Mouse (Mus musculus) spleen, adult 2 months (tissue): ENCODE results near the gene Afg3l1. TPM values are rescaled to one million over a fixed set of nuclear protein-coding genes. Genes with fewer than 3 reads are reported as not detected.
"Not testable (repeated sequence)": the region's sequence is repeated elsewhere in the genome, so short reads cannot be mapped to it uniquely, and the experiment has no call there.

ENCODE experiments used
- DNase-seq, 2 experiments: peaks; one replicate each; pipeline versions ENCODE4 v3.0.0 to v3.0.0-alpha.2; 2012 to 2021; ENCODE audit warnings: low spot score in 2 of 2, low read depth in 1 of 2
- H3K27ac ChIP-seq: fragments of 200-500 bp; 2 replicates; pipeline ENCODE4 v1.5.1; 2012; ENCODE audit warnings: low read length, inconsistent platforms; ENCODE audit not compliant: insufficient read depth
- H3K27me3 ChIP-seq: fragments of 200-500 bp; 2 replicates; pipeline ENCODE4 v1.6.1; 2012; ENCODE audit warnings: mild to moderate bottlenecking, moderate library complexity, low read length, inconsistent platforms; ENCODE audit not compliant: control insufficient read depth, insufficient read depth
- H3K36me3 ChIP-seq: fragments of 200-500 bp; 2 replicates; pipeline ENCODE4 v1.6.1; 2012; ENCODE audit warnings: mild to moderate bottlenecking, low read length, inconsistent platforms; ENCODE audit not compliant: control insufficient read depth, insufficient read depth
- H3K4me1 ChIP-seq: fragments of 200-500 bp; 2 replicates; pipeline ENCODE4 v1.6.1; 2011; ENCODE audit warnings: inconsistent platforms; ENCODE audit not compliant: control insufficient read depth, insufficient read depth, insufficient read length
- H3K4me3 ChIP-seq: fragments of 200-500 bp; 2 replicates; pipeline ENCODE4 v1.5.1; 2011; ENCODE audit warnings: mild to moderate bottlenecking, inconsistent platforms; ENCODE audit not compliant: insufficient read depth, insufficient read length; ENCODE audit errors: extremely low read depth
- CTCF ChIP-seq: fragments of 200-500 bp; IDR thresholded peaks from 2 replicates; pipeline ENCODE4 v1.5.1; 2011; ENCODE audit warnings: mild to moderate bottlenecking, inconsistent platforms; ENCODE audit not compliant: insufficient read depth, insufficient read length, insufficient replicate concordance; ENCODE audit errors: extremely low read depth
- POLR2A ChIP-seq: fragments of 200-500 bp; IDR thresholded peaks from 2 replicates; pipeline ENCODE4 v1.6.1; 2011; ENCODE audit warnings: low read depth, low read length, inconsistent platforms
- WGBS: fragments of 180-500 bp; shearing (Covaris S2); methylation state at CpG from one replicate; pipeline ENCODE4 v1.1.7; 2018; 5-methylcytosine and 5-hydroxymethylcytosine counted together
- polyA plus RNA-seq: library from polyadenylated mRNA; depleted of rRNA; stranded (reverse); fragments of >200 nt; gene quantifications from 2 replicates; pipeline ENCODE4 v1.2.3, GENCODE M21; 2012; rRNA removed

The Afg3l1 gene
- 14.4 and 17.3 TPM in 2 replicates for polyA plus RNA-seq

GRCm38 (mm10) chr8:123477737-123478258, at the start of gene Afg3l1:
Gene Afg3l1 (plus strand): TSS chr8:123477903.
- peak; percentile 72 to 90 for DNase-seq
- under 1% methylated on average over 57 of the region's 58 CpGs for WGBS

DNA sequence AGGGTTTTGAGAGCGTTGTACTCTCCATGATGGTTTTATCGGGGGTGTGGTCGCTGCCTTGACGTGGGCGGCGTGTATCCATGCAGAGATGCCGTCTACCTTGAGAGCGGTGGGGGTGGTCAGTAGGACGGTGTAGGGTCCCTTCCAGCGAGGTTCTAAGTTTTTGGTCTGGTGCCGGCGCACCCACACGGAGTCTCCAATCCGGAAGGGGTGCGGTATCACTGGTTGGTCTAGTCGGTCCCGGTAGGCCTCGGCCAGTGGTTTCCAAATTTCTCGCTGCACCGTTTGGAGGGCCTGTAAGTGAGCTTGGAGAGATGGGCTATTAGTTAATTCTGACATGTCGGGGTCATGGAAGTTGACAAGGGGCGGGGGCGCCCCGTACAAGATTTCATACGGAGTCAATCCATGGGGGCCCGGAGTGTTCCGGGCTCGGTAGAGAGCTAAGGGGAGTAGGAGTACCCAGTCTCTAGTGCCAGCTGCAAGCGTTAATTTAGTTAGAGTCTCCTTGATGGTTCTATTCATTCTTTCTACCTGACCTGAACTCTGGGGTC, 49.3 kb upstream of the Afg3l1 start:
- no peaks in the 10 kb centered on the region for H3K36me3 ChIP-seq
- WGBS, result 97% methylated on average over 29 of the region's 29 CpGs
- TF ChIP-seq POLR2A (no peak), CTCF (no peak)
- no peak for DNase-seq
- no peak overlapping the region for H3K4me3 ChIP-seq
- H3K4me1 ChIP-seq, result no peaks in the 10 kb centered on the region
- no peaks in the 10 kb centered on the region for H3K27me3 ChIP-seq
- no peak overlapping the region for H3K27ac ChIP-seq

More at GRCm38 (mm10) chr8:123477737-123478258, at the start of gene Afg3l1:
- peaks cover 4% of the 10 kb centered on the region; the same call in 1 of the 2 replicates for H3K4me1 ChIP-seq
- peak within 1 kb of the TSS; percentile 90 for H3K27ac ChIP-seq
- H3K27me3 ChIP-seq, result no peaks in the 10 kb centered on the region
- no peak; the same call in none of the 2 replicates for TF ChIP-seq POLR2A
- no peak for TF ChIP-seq CTCF
- peaks cover 2% of the 10 kb centered on the region for H3K36me3 ChIP-seq
- H3K4me3 ChIP-seq, result peak within 1 kb of the TSS; percentile 88

DNA sequence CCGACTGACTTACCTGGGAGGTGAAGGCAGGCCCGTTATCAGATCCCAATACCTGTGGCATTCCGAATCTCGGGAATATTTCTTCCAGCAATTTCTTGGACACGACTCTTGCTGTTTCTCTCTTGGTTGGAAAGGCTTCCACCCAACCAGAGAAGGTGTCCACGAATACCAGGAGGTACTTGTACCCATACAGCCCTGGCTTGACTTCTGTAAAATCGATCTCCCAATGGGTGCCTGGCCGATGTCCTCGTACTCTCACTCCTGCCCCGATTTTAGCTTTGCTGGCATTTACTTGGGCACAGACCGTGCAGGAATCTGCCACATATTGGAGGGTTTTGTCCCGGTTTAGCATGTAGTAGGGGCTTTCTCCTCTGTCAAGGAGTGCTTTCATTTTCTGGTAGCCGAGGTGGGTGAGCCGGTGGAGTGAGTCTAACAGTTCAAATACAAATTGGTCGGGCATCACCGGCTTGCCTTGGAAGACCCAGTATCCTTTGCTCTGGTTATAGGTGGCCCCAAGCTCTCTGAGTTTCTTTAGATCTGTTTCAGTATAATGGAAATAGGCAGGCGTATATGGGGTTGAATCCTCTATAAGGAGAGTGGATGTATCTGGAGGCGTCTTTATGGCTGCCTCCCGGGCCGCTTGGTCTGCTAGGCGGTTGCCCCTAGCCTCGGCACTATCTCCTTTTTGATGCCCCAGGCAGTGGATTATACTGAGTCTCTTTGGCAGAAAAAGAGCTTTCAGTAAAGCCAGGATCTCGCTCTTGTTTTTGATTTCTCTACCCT, 48.6 kb upstream of the Afg3l1 start:
- TF ChIP-seq CTCF, result no peak
- TF ChIP-seq POLR2A, result no peak
- no peak overlapping the region for H3K4me3 ChIP-seq
- 94% methylated on average over 23 of the region's 23 CpGs for WGBS
- H3K36me3 ChIP-seq, result no peaks in the 10 kb centered on the region
- H3K27ac ChIP-seq, result no peak overlapping the region
- no peaks in the 10 kb centered on the region for H3K27me3 ChIP-seq
- DNase-seq, result no peak
- H3K4me1 ChIP-seq, result no peaks in the 10 kb centered on the region

DNA sequence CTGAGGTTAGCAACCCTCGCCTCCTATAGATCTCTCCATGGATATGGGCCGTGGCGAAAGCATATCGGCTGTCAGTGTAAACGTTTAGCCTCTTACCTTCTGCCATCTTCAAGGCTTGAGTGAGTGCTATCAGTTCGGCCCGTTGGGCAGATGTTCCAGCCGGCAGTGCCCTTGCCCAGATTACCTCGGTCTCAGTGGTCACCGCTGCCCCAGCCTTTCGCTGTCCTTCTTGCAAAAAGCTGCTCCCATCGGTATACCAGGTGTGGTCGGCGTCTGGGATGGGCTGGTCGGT, 48.0 kb upstream of the Afg3l1 start:
- not testable (repeated sequence) for DNase-seq, H3K27me3 ChIP-seq, H3K4me3 ChIP-seq, H3K27ac ChIP-seq, H3K4me1 ChIP-seq, H3K36me3 ChIP-seq
- WGBS, result 93% methylated on average over 15 of the region's 15 CpGs

DNA sequence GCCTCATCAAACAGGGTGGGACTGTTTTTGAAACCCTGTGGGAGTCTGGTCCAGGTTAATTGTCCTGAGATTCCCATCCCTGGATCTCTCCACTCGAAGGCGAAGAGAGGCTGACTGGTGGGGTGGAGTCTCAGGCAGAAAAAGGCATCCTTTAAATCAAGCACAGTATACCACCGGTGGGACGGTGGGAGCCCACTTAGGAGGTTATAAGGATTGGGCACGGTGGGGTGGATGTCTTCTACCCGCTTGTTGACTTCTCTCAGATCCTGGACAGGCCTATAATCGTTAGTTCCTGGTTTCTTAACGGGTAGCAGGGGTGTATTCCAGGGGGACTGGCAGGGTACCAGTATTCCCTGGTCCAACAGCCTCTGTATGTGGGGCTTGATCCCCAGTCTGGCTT, 46.8 kb upstream of the Afg3l1 start:
- not testable (repeated sequence) for DNase-seq
- 81% methylated on average over 8 of the region's 8 CpGs for WGBS

GRCm38 (mm10) chr8:123431616-123432365, 45.9 kb upstream of the Afg3l1 start:
- Histone ChIP-seq H3K4me3 (no peak overlapping the region), H3K27ac (no peak overlapping the region), H3K4me1 (no peaks in the 10 kb centered on the region), H3K27me3 (no peaks in the 10 kb centered on the region), H3K36me3 (no peaks in the 10 kb centered on the region)
- 93% methylated on average over 25 of the region's 25 CpGs for WGBS
- TF ChIP-seq POLR2A, result no peak
- no peak for TF ChIP-seq CTCF
- DNase-seq, result no peak

More for the DNA sequence above, 46.8 kb upstream of the Afg3l1 start:
- not testable (repeated sequence) for H3K36me3 ChIP-seq, H3K27ac ChIP-seq, H3K27me3 ChIP-seq, H3K4me1 ChIP-seq, H3K4me3 ChIP-seq

DNA sequence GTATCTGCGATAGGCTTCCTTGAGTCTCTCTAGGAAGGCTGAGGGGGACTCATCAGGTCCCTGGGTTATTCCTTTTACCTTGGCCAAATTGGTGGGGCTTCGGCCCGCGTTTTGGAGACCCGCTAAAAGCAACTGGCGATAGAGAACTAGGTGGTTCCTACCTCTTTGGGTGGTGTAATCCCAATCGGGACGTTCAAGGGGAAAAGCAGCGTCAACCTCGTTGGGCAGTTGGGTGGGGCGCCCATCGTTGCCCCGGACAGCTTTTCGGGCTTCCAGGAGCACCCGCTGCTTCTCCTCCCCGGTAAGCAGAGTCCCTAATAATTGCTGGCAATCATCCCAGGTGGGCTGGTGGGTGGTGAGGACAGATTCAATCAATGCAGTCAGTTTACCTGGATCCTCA, 45.3 kb upstream of the Afg3l1 start:
- no peak overlapping the region for H3K4me3 ChIP-seq
- TF ChIP-seq POLR2A (no peak), CTCF (no peak)
- 97% methylated on average over 16 of the region's 16 CpGs for WGBS

GRCm38 (mm10) chr8:123433241-123433974, 44.3 kb upstream of the Afg3l1 start:
- 97% methylated on average over 47 of the region's 47 CpGs for WGBS
- not testable (repeated sequence) for H3K27ac ChIP-seq, H3K4me3 ChIP-seq, H3K4me1 ChIP-seq, H3K27me3 ChIP-seq, DNase-seq, H3K36me3 ChIP-seq

More for the DNA sequence above, 45.3 kb upstream of the Afg3l1 start:
- H3K4me1 ChIP-seq, result no peaks in the 10 kb centered on the region
- H3K27me3 ChIP-seq, result no peaks in the 10 kb centered on the region
- no peak for DNase-seq
- H3K36me3 ChIP-seq, result no peaks in the 10 kb centered on the region
- H3K27ac ChIP-seq, result no peak overlapping the region
